Mouse (Mus musculus) kidney, embryonic 15.5 days (tissue): Measurements from ENCODE around the gene Bach2. TPM values are rescaled to one million over a fixed set of nuclear protein-coding genes. Genes with fewer than 3 reads are reported as not detected.

Experiments used
- ATAC-seq: fragments of 200-750 bp; cut with Nextera tagmentation; replicated peaks from 2 replicates; pipeline ENCODE4 v1.8.0; 2017; ENCODE audit warnings: moderate TSS enrichment; ENCODE audit not compliant: low FRiP score
- H3K27ac ChIP-seq: fragments of 300-500 bp; sonication (generic); 2 replicates; pipeline ENCODE4 v1.5.1; 2015; ENCODE audit warnings: mild to moderate bottlenecking, inconsistent platforms
- H3K27me3 ChIP-seq: fragments of 300-500 bp; sonication (generic); 2 replicates; pipeline ENCODE4 v1.6.1; 2015; ENCODE audit warnings: inconsistent platforms
- H3K36me3 ChIP-seq: fragments of 300-500 bp; sonication (generic); 2 replicates; pipeline ENCODE4 v1.6.1; 2015; ENCODE audit warnings: inconsistent platforms
- H3K4me1 ChIP-seq: fragments of 300-500 bp; sonication (generic); 2 replicates; pipeline ENCODE4 v1.6.1; 2015; ENCODE audit warnings: inconsistent platforms
- H3K4me2 ChIP-seq: fragments of 300-500 bp; sonication (generic); 2 replicates; pipeline ENCODE4 v1.6.1; 2015; ENCODE audit warnings: moderate library complexity, mild to moderate bottlenecking, inconsistent platforms
- H3K4me3 ChIP-seq: fragments of 300-500 bp; sonication (generic); replicated peaks from 2 replicates; pipeline ENCODE4 v1.5.1; 2015; ENCODE audit warnings: mild to moderate bottlenecking, inconsistent platforms
- H3K9ac ChIP-seq: fragments of 300-500 bp; sonication (generic); 2 replicates; pipeline ENCODE4 v1.6.1; 2015; ENCODE audit warnings: mild to moderate bottlenecking, inconsistent platforms
- H3K9me3 ChIP-seq: fragments of 300-500 bp; sonication (generic); replicated peaks from 2 replicates; pipeline ENCODE4 v1.6.1; 2016; ENCODE audit warnings: inconsistent platforms
- WGBS: fragments of 180-500 bp; shearing (Covaris S2); methylation state at CpG from one replicate; pipeline ENCODE4 v1.1.7; 2015; ENCODE audit warnings: mixed read lengths; 5-methylcytosine and 5-hydroxymethylcytosine counted together
- polyA plus RNA-seq: library from polyadenylated mRNA; unstranded; fragments of >200 nt; fragmentation: Nextera tagmentation; extraction: Ambion mirVana; gene quantifications from 2 replicates; pipeline ENCODE4 v1.2.1, GENCODE M21; 2015

Gene Bach2
- polyA plus RNA-seq, 1 experiment from 2014 or later, result 8.8 TPM

- Histone ChIP-seq H3K4me3 (no peak overlapping the region), H3K9ac (no peak overlapping the region), H3K27me3 (no peaks in the 10 kb centered on the region), H3K4me1 (peaks cover 2% of the 10 kb centered on the region; the same call in 1 of the 2 replicates), H3K27ac (no peak overlapping the region), H3K9me3 (no peaks in the 10 kb centered on the region), H3K4me2 (no peak overlapping the region), H3K36me3 (no peaks in the 10 kb centered on the region)
- ATAC-seq, result no peak
- 91% methylated on average over 7 of the region's 7 CpGs for WGBS
These were observed 20.0 kb downstream of the Bach2 start for GRCm38 (mm10) chr4:32258596-32258995.

- H3K9me3 ChIP-seq, result no peaks in the 10 kb centered on the region
- 85% methylated on average over 4 of the region's 4 CpGs for WGBS
- H3K4me1 ChIP-seq, result peaks cover 8% of the 10 kb centered on the region; the same call in 1 of the 2 replicates
- H3K9ac ChIP-seq, result no peak overlapping the region
- H3K4me3 ChIP-seq, result no peak overlapping the region
- H3K27ac ChIP-seq, result no peak overlapping the region
- H3K36me3 ChIP-seq, result no peaks in the 10 kb centered on the region
- H3K4me2 ChIP-seq, result no peak overlapping the region
- no peaks in the 10 kb centered on the region for H3K27me3 ChIP-seq
- no peak for ATAC-seq
These were observed 22.3 kb downstream of the Bach2 start for GRCm38 (mm10) chr4:32260909-32261308.

GRCm38 (mm10) chr4:32262825-32263684 is 24.5 kb downstream of the Bach2 start:
- Histone ChIP-seq H3K27ac (no peak overlapping the region), H3K9me3 (no peaks in the 10 kb centered on the region), H3K4me3 (no peak overlapping the region), H3K9ac (no peak overlapping the region), H3K4me2 (no peak overlapping the region), H3K27me3 (no peaks in the 10 kb centered on the region), H3K4me1 (peaks cover 8% of the 10 kb centered on the region; the same call in 1 of the 2 replicates), H3K36me3 (no peaks in the 10 kb centered on the region)
- ATAC-seq, result 0 out of 2 replicates have a peak, but pooled peaks have one; percentile 25
- 85% methylated on average over 20 of the region's 20 CpGs for WGBS

- H3K27me3 ChIP-seq, result no peaks in the 10 kb centered on the region
- H3K4me2 ChIP-seq, result no peak overlapping the region
- H3K36me3 ChIP-seq, result no peaks in the 10 kb centered on the region
- WGBS, result 65% methylated on average over 10 of the region's 10 CpGs
- H3K4me1 ChIP-seq, result peaks cover 8% of the 10 kb centered on the region; the same call in 1 of the 2 replicates
- no peak overlapping the region for H3K27ac ChIP-seq
- H3K9ac ChIP-seq, result no peak overlapping the region
- H3K4me3 ChIP-seq, result no peak overlapping the region
- ATAC-seq, result no peak
- H3K9me3 ChIP-seq, result no peaks in the 10 kb centered on the region
These were observed 25.1 kb downstream of the Bach2 start for GRCm38 (mm10) chr4:32263685-32264038.

DNA sequence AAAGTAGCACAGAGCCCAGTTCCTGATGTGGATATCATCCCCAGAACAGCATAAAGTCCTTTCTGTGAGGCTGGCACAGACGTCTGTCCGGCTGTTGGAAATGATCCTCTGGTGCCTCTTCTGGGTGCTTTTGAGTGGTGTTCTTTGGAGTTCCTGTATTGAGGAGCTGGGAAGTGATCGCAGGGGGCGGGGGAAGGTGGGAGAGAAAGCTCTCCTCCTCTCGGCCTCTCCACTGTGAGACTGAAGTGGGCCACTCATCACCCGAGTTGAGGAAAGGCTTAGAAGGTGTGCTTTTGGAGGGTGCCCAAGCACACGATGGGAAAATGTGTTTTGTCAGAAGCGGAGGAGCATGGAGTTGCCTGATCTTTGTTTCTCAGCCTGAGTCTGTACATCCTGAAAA is 26.3 kb downstream of the Bach2 start:
- H3K27ac ChIP-seq, result no peak overlapping the region

GRCm38 (mm10) chr4:32266731-32267130 is 28.1 kb downstream of the Bach2 start:
- Histone ChIP-seq H3K27ac (0 out of 2 replicates have a peak overlapping the region, but pooled peaks have one; percentile 24), H3K4me1 (peaks cover 8% of the 10 kb centered on the region; the same call in 1 of the 2 replicates), H3K4me2 (no peak overlapping the region), H3K4me3 (no peak overlapping the region), H3K9me3 (no peaks in the 10 kb centered on the region), H3K27me3 (no peaks in the 10 kb centered on the region), H3K36me3 (no peaks in the 10 kb centered on the region), H3K9ac (no peak overlapping the region)
- WGBS, result 64% methylated on average over 6 of the region's 6 CpGs
- ATAC-seq, result no peak

More for the DNA sequence above, 26.3 kb downstream of the Bach2 start:
- H3K9me3 ChIP-seq, result no peaks in the 10 kb centered on the region
- no peak overlapping the region for H3K9ac ChIP-seq
- H3K27me3 ChIP-seq, result no peaks in the 10 kb centered on the region
- WGBS, result 70% methylated on average over 8 of the region's 8 CpGs
- H3K4me1 ChIP-seq, result peaks cover 8% of the 10 kb centered on the region; the same call in 1 of the 2 replicates
- ATAC-seq, result no peak
- no peaks in the 10 kb centered on the region for H3K36me3 ChIP-seq
- no peak overlapping the region for H3K4me2 ChIP-seq
- H3K4me3 ChIP-seq, result no peak overlapping the region

- 84% methylated on average over 1 of the region's 1 CpGs for WGBS
- Histone ChIP-seq H3K9me3 (no peaks in the 10 kb centered on the region), H3K27me3 (no peaks in the 10 kb centered on the region), H3K4me2 (no peak overlapping the region), H3K9ac (no peak overlapping the region), H3K4me1 (peaks cover 8% of the 10 kb centered on the region; the same call in 1 of the 2 replicates), H3K36me3 (no peaks in the 10 kb centered on the region), H3K4me3 (no peak overlapping the region), H3K27ac (no peak overlapping the region)
- no peak for ATAC-seq
These were observed 29.4 kb downstream of the Bach2 start for GRCm38 (mm10) chr4:32268042-32268441.

GRCm38 (mm10) chr4:32272398-32272797 is 33.8 kb downstream of the Bach2 start:
- no peak for ATAC-seq
- Histone ChIP-seq H3K9me3 (no peaks in the 10 kb centered on the region), H3K4me3 (no peak overlapping the region), H3K4me1 (no peaks in the 10 kb centered on the region), H3K27ac (no peak overlapping the region), H3K36me3 (no peaks in the 10 kb centered on the region), H3K4me2 (no peak overlapping the region), H3K27me3 (no peaks in the 10 kb centered on the region), H3K9ac (no peak overlapping the region)
- WGBS, result 72% methylated on average over 5 of the region's 5 CpGs

GRCm38 (mm10) chr4:32274776-32275294 is 36.2 kb downstream of the Bach2 start:
- Histone ChIP-seq H3K27ac (no peak overlapping the region), H3K36me3 (no peaks in the 10 kb centered on the region), H3K4me3 (no peak overlapping the region), H3K4me1 (no peaks in the 10 kb centered on the region), H3K9me3 (no peaks in the 10 kb centered on the region), H3K27me3 (no peaks in the 10 kb centered on the region), H3K4me2 (no peak overlapping the region), H3K9ac (no peak overlapping the region)
- no peak for ATAC-seq
- WGBS, result 84% methylated on average over 6 of the region's 6 CpGs

DNA sequence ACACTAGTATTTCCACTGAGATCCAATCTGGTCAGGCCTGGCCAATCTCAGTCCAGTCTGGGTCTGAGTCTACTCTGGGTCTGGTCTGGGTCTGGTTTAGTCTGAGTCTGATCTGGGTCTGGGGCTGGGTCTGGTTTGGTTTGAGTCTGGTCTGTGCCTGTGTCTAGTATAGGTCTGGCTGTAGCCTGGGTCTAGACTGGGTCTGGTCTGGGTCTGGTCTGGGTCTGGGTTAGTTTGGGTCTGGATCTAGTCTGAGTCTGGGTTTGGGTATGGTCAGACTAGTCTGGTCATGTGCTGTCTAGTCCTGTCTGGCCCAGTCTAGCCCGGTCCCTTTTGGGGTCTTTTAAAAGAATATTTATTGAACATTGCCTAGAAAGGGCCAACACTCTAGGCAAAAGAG is 41.2 kb downstream of the Bach2 start:
- ATAC-seq, result 0 out of 2 replicates have a peak, but pooled peaks have one; percentile 54
- H3K4me2 ChIP-seq, result no peak overlapping the region
- no peaks in the 10 kb centered on the region for H3K36me3 ChIP-seq
- no peak overlapping the region for H3K27ac ChIP-seq
- no peaks in the 10 kb centered on the region for H3K27me3 ChIP-seq
- H3K9ac ChIP-seq, result no peak overlapping the region
- H3K4me1 ChIP-seq, result 0 out of 2 replicates have a peak, but pooled peaks cover 3% of the 10 kb centered on the region
- no peaks in the 10 kb centered on the region for H3K9me3 ChIP-seq
- WGBS, result 81% methylated on average over 1 of the region's 1 CpGs
- no peak overlapping the region for H3K4me3 ChIP-seq

GRCm38 (mm10) chr4:32280401-32280800 is 41.8 kb downstream of the Bach2 start:
- Histone ChIP-seq H3K4me1 (0 out of 2 replicates have a peak, but pooled peaks cover 3% of the 10 kb centered on the region), H3K4me2 (no peak overlapping the region), H3K27ac (no peak overlapping the region), H3K9me3 (no peaks in the 10 kb centered on the region), H3K9ac (no peak overlapping the region), H3K27me3 (no peaks in the 10 kb centered on the region), H3K4me3 (no peak overlapping the region), H3K36me3 (no peaks in the 10 kb centered on the region)
- no peak for ATAC-seq
- 56% methylated on average over 6 of the region's 6 CpGs for WGBS

GRCm38 (mm10) chr4:32281306-32281705 is 42.7 kb downstream of the Bach2 start:
- Histone ChIP-seq H3K36me3 (no peaks in the 10 kb centered on the region), H3K4me2 (no peak overlapping the region), H3K9me3 (no peaks in the 10 kb centered on the region), H3K9ac (no peak overlapping the region), H3K4me1 (0 out of 2 replicates have a peak, but pooled peaks cover 3% of the 10 kb centered on the region), H3K4me3 (no peak overlapping the region), H3K27me3 (no peaks in the 10 kb centered on the region), H3K27ac (no peak overlapping the region)
- ATAC-seq, result no peak
- WGBS, result 84% methylated on average over 6 of the region's 6 CpGs
